Mouse (Mus musculus): ENCODE results near the gene Chrna1. TPM values are rescaled to one million over a fixed set of nuclear protein-coding genes. Genes with fewer than 3 reads are reported as not detected.

The Chrna1 gene
- polyA plus RNA-seq, 2 experiments from 2014 or later = not detected

DNA sequence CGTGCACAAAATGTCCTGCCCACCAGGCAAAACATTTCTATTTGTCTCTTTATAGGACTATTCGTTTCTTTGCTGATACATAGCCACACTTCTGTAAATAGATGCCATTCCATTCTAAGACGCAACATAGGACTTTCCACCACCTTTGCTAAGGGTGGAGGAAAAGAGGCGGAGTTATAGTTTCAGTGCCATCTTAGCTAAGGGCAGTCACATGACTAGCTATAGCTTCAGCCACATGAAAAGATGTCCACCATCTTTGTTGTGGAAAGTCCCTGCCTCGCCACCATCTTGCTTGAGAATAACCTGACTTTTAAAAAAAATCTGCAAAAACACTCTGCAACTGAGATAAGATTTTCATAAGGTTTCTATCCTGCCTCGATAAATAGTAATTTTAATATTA lies 66.0 kb downstream of the Chrna1 start:
- ATAC-seq = no peak

Other genes starting within 250 kb of the Chrna1 start
- gene Gpr155, start 193.8 kb downstream of the Chrna1 start, polyA plus RNA-seq (2017; shearing (Covaris generic)) = 10 to 100 TPM; 13.4 to 22.5 TPM
- gene Wipf1, start 50.6 kb downstream of the Chrna1 start, polyA plus RNA-seq (2017; shearing (Covaris generic)) = 10 to 100 TPM; 54.2 to 66.6 TPM
- gene Chn1, start 195.0 kb upstream of the Chrna1 start, polyA plus RNA-seq (2017; shearing (Covaris generic)) = under 1 TPM in 1 of 2 experiments, not detected in 1; 0.65 TPM